Mouse (Mus musculus): Measurements from ENCODE around the gene Tprn.

The Tprn gene

GRCm38 (mm10) chr2:25292054-25292544, 29.7 kb downstream of the Tprn start:
- DNase-seq (ENCODE audit: low spot score in 2 of 2), result peak in 1 of 2 experiments; percentile 24

DNA sequence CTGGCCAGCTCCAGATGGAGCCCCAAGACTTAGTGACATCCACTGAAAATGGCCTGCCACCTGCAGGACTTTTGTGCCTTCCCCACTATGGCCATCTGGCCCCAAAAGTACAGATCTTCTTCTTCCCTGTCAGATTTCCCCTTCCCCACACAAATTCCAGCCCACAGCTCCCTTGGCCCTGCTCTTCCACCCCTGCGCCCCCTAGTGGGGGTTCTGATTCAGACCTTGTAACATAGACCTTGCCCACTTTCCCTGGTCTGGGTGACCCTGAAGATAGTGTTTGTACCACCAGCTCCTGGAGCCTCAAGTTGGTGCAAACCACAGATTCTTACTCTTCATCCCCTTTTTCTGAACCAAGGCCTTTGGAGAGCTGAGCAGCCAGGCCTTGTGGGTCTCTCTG, 30.4 kb downstream of the Tprn start:
- peak; percentile 70 to 88 for DNase-seq (ENCODE audit: low spot score in 2 of 2)

DNA sequence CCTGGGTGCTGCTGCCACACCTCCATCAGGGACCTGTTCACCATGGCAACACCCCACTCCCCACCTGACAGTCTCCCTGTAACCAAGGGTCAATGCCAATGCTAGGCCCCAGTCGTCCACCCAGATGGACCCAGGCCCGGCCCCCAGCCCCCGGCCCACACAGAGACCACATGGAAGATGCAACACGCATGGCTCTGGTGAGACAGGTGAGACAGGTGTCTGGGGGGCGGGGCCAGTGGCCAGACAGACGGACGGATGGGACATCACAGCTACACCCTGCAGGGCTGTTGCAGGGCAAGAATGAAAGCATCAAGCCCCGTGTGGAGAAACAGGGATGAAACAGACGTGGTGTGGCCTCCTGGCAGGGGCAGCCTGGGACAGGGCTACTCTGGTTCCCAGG, 31.3 kb downstream of the Tprn start:
- DNase-seq (ENCODE audit: low spot score in 2 of 2), result no peak

DNA sequence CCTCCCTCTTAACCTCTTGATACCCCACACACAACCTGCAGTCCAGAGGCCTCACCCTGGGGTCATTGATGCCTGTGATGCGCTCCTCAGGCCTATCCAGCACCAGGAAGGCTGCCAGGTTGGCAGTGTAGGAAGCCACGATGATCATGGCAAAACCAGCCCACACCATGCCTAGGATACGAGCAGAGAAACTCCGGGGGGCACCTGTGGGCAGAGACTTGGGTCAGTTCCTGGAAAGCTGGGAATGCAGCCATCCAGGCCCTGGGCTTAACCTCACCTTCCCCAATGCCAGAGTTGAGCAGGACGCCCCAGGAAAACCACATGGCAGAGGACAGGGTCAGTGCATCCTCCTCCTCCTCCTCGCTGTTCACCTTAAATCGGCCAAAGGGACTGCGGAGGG, 34.7 kb downstream of the Tprn start:
- DNase-seq (ENCODE audit: low spot score in 2 of 2), result no peak

DNA sequence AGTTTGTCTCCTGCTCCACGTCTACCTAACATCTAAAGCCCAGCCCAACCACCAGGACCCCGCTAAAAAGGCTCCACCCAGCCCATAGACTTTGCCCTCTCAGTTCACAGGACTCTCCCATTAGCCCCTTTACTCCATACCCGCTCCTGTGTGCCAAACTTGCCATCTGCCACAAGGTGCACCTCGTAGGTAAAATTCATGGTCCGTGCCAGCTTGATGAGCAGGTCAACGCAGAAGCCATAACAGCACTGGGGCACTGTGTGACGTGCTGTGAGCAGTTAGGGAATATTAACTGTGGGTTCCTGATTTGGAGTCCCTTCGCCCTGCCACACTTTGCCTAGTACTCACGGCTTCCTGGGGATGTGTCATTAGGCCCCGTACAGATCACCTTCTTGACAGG, 35.6 kb downstream of the Tprn start:
- no peak for DNase-seq (ENCODE audit: low spot score in 2 of 2)

DNA sequence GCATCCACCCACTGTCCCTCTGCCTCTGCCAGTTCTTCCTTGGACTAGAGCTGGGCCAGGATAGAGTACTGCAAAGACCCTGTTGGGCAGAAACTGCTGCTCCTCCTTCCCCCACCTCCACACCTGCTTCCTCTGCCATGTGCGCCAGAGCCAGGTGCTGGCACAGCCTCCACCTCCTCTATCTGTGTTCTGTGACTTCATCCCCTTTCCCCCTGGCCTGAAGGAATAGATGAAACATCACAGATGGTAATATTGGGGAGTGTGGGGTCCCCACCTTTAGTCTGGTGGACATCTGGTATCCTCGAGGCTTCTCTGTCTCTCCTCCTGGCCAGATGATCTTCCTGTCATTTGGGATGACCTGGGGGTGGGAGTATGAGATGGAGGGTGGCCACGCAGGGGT, 41.0 kb downstream of the Tprn start:
- DNase-seq (ENCODE audit: low spot score in 2 of 2), result no peak

GRCm38 (mm10) chr2:25303931-25304656, 41.7 kb downstream of the Tprn start:
- no peak for DNase-seq (ENCODE audit: low spot score in 2 of 2)

- no peak for DNase-seq (ENCODE audit: low spot score in 2 of 2)
Measured at GRCm38 (mm10) chr2:25304657-25305541, 42.5 kb downstream of the Tprn start.

GRCm38 (mm10) chr2:25305587-25306359, 43.4 kb downstream of the Tprn start:
- DNase-seq (ENCODE audit: low spot score in 2 of 2), result no peak

DNA sequence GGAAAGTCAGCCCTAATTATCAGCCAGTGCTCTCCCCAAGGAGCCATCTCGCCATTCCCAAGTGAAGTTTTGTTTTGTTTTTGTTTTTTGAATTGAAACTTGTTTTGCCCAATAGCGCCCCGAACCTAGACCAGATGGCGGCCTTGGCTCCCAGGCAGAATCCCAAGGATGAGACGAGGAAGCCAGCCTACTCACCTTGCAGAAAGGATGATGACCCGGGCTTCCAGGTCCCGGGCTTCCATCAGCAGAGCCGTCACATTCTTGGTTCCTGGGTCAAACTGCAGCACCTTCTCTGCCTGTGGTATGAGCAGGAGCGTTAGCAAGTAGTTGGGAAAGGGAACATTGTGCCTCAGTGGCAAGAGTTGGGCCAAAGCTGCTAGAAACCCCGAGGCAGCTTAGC, 47.8 kb downstream of the Tprn start:
- DNase-seq (ENCODE audit: low spot score in 2 of 2), result no peak

GRCm38 (mm10) chr2:25310969-25311368, 48.6 kb downstream of the Tprn start:
- no peak for DNase-seq (ENCODE audit: low spot score in 2 of 2)

- no peak for DNase-seq (ENCODE audit: low spot score in 2 of 2)
Measured at GRCm38 (mm10) chr2:25311491-25311891, 49.1 kb downstream of the Tprn start.

DNA sequence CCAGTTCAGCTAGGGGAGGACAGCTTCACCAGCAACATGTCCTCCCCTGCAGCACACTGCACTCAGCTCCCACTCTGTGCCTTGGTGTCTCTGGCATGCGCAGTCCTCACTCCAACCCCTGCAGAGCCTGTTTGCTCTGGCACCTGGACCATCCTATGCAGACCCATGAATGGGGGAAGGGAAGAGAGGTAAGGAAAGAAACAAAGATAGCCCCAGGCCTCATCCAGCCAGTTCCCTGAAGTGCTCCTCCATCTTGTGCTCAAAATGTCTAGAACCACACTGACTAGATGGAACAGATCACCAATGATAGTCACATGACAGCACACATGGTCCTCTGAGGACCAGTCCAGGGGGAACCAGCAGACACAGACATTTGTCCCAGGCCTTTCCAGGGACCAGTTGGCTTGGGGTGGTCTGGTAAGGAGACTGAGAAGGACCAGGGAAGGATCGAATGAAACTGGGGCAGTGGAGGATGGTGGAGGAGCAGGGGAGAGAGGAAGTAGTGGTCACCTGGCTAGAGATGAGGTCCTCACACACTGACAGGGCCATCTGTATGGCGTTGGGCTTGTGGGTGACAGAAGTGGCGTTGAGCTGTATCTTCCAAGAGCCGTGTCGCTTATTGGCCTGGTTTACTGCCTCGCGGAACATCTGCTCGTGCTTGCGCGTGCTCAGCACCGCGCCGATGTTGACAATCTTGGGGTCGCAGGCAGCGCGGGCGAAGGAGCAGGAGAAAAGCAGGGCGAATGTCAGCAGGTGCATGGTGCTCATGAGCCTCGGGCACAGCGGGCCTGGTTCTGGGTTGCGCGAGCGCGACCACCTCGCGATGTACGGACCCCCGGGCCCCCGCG, 55.9 kb downstream of the Tprn start:
- DNase-seq (ENCODE audit: low spot score in 2 of 2), result no peak

DNA sequence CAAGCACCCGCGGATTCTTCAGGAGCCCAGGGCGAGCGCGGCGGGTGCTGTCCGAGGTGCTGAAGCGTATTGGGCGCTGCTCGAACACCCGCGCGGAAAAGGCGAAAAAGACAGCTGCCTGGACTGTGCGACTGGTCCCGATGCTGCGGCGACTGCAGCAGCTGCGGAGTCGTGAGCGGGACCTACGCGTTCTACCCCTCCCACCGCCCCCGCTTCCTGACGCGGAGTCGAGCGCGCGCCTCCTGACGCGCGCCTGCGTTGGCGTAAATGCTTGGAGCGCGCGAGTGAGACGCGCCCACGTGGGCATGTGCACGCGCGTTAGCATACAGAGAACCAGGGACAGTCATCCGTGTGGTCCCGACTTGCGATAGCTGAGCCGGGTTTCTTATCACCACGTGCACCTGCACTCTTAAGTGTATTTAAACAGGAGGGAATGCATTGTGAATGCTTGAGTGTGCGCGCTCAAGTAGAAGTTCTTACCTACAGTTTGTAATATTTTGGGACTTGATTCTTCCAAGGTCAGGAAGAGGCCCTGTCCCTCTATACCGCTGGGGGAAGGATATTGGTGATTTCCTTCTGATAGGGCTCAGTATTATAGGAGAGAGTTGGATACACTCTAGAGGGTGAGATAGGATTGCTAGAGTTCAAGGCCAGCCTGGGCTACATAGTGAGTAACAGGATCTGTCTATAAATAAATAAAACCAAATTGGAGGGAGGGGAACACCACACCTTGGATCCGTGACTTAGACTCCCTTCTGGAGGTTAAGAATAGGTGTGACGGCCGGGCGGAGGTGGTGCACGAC, 56.8 kb downstream of the Tprn start, which contains the start of gene Grin1:
Grin1 (minus strand) TSS at position 217 of the 803 bp plus-strand sequence.
- DNase-seq (ENCODE audit: low spot score in 2 of 2), result peak; percentile 37 to 82
